Mouse (Mus musculus): ENCODE data around the gene Styx. TPM values are rescaled to one million over a fixed set of nuclear protein-coding genes. Genes with fewer than 3 reads are reported as not detected.
"Not testable (repeated sequence)": the region's sequence is repeated elsewhere in the genome, so short reads cannot be mapped to it uniquely, and the experiment has no call there.

Styx gene
- polyA plus RNA-seq, 1 experiment from 2014 or later = 66.5 TPM

DNA sequence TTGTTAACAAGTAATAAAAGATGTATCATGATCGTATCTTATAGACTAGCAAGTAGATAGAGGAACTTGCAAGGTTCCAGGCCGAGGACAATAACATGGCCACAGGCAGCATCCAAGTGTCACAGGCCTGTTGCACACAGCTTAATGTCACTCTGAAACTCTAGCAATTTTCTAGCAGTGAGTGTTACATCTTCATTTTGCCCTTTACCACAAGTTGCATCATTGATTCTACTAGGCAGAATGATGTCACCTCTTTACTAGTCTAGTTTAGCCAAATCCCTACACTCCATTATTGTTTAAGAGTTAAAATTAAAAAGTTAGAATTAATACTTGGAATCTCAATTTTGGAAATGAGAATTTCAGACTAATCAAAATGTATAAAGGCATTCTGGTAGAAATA lies 34.7 kb downstream of the Styx start:
- Histone ChIP-seq H3K4me1 (ENCODE audit: control insufficient read depth, insufficient read depth, low read length) (peaks cover 7% of the 10 kb centered on the region), H3K27ac (replicated peaks; ENCODE audit: low read depth, low read length) (no peak overlapping the region), H3K4me3 (replicated peaks; ENCODE audit: low read depth, low read length) (no peak overlapping the region), H3K9ac (replicated peaks; ENCODE audit: low read length) (no peak overlapping the region), H3K4me2 (ENCODE audit: low read length) (no peak overlapping the region), H3K9me3 (ENCODE audit: control insufficient read depth, low read length) (no peaks in the 10 kb centered on the region), H3K36me3 (ENCODE audit: control insufficient read depth, insufficient read depth, low read length) (peaks cover 9% of the 10 kb centered on the region), H3K27me3 (ENCODE audit: control insufficient read depth, insufficient read depth, low read length) (no peaks in the 10 kb centered on the region)
- no peak for DNase-seq
- 93% methylated on average over 2 of the region's 2 CpGs for WGBS
- no peak for ATAC-seq (ENCODE audit: low FRiP score, low TSS enrichment)

DNA sequence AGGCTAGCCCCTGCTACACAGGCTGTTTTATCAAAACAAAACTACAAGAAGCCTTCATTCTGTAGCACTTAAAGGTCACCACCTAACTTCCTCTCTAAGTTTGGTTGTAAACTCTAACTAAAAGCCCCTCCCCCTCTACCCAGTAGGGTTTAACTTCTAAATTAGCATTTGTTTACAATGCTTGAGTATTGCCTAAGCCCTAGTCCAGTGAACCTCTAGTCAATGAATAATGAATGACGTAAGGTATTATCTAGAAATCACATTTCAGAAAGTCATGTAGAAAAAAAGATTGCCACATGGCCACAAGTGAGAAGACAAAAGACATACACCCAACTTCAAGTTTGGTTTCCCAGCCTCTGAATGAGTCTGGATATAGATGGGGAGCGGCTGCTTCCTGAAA lies 36.6 kb downstream of the Styx start:
- Histone ChIP-seq H3K4me1 (ENCODE audit: control insufficient read depth, insufficient read depth, low read length) (peaks cover 7% of the 10 kb centered on the region), H3K36me3 (ENCODE audit: control insufficient read depth, insufficient read depth, low read length) (peaks cover 2% of the 10 kb centered on the region; the same call in 1 of the 2 replicates), H3K4me3 (replicated peaks; ENCODE audit: low read depth, low read length) (peak overlapping the region; percentile 75), H3K27ac (replicated peaks; ENCODE audit: low read depth, low read length) (no peak overlapping the region), H3K4me2 (ENCODE audit: low read length) (peak overlapping the region; percentile 81), H3K27me3 (ENCODE audit: control insufficient read depth, insufficient read depth, low read length) (no peaks in the 10 kb centered on the region), H3K9me3 (ENCODE audit: control insufficient read depth, low read length) (no peaks in the 10 kb centered on the region), H3K9ac (replicated peaks; ENCODE audit: low read length) (0 out of 2 replicates have a peak overlapping the region, but pooled peaks have one; percentile 89)
- no peak for ATAC-seq (ENCODE audit: low FRiP score, low TSS enrichment)
- no peak for DNase-seq
- WGBS = 26% methylated on average over 2 of the region's 2 CpGs

DNA sequence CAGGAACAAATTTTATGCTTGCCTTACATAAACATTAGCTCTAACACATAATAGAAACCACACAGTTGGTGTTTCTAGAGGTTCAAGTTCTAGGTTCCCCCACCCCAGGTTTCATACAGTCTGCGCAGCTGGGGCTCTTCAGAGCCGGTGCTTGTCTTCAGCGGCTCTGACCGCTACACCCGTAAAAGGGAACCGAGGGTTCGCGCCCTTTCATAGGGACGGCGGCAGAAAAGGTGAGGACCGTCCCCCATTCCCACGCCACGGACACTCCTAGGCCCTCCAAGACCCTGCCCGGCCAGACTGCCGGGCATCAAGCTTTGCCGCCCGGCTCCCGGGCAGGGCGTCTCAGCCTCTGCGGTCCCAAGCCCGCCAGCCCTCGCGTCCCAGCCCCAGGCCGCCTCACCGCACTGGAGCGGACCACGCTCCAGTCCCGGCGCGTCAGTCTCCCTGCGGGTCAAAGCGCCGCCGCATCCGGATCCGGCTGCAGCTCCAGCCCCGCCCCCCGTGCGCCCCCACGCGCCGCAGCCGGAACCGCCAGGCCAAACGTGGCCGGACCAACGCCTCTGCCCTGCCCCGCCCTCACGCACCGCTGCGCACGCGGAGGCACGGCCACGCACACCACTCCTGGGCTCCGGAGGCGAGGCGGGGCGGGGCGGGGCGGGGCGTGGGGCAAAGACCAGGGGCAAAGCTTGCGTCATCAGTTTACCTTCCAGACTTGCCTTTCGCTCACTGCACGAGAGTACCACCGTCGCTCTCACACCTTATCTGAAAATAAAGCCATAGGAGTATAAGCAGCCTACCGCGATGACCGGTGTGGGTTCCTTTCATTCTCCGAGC lies 37.7 kb downstream of the Styx start:
- peaks cover 7% of the 10 kb centered on the region for H3K4me1 ChIP-seq (ENCODE audit: control insufficient read depth, insufficient read depth, low read length)
- no peaks in the 10 kb centered on the region for H3K9me3 ChIP-seq (ENCODE audit: control insufficient read depth, low read length)
- H3K4me2 ChIP-seq (ENCODE audit: low read length) = peak overlapping the region; percentile 81
- peak overlapping the region; percentile 76 for H3K27ac ChIP-seq (replicated peaks; ENCODE audit: low read depth, low read length)
- H3K9ac ChIP-seq (replicated peaks; ENCODE audit: low read length) = peak overlapping the region; percentile 89
- under 1% methylated on average over 71 of the region's 71 CpGs for WGBS
- H3K4me3 ChIP-seq (replicated peaks; ENCODE audit: low read depth, low read length) = peak overlapping the region; percentile 75
- peaks cover under 1% of the 10 kb centered on the region; the same call in 1 of the 2 replicates for H3K36me3 ChIP-seq (ENCODE audit: control insufficient read depth, insufficient read depth, low read length)
- ATAC-seq (ENCODE audit: low FRiP score, low TSS enrichment) (peak; percentile 96), DNase-seq (peak; percentile 91)
- H3K27me3 ChIP-seq (ENCODE audit: control insufficient read depth, insufficient read depth, low read length) = no peaks in the 10 kb centered on the region

DNA sequence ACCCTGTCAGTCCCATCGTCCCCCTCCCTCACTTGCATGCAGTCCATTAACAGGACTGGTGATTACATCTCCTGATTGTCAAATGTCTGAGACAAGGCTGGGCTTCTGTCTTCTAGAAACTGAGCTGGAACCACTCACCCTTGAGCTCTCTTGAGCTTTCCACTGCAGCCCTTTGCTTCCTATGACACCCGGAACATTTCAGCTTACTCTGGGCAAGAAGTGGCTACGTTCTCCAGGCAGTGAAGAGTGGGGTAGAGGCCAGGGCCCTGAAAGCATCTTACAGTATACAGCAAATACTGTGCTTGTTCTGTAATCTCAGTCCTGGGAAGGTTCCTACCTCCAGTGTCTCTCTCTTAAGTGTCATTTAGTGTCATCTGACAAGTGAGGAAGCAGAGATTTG lies 38.3 kb downstream of the Styx start:
- H3K27me3 ChIP-seq (ENCODE audit: control insufficient read depth, insufficient read depth, low read length) = no peaks in the 10 kb centered on the region
- H3K9ac ChIP-seq (replicated peaks; ENCODE audit: low read length) = peak overlapping the region; percentile 89
- 25% methylated on average over 3 of the region's 3 CpGs for WGBS
- H3K36me3 ChIP-seq (ENCODE audit: control insufficient read depth, insufficient read depth, low read length) = no peaks in the 10 kb centered on the region
- H3K9me3 ChIP-seq (ENCODE audit: control insufficient read depth, low read length) = no peaks in the 10 kb centered on the region
- H3K27ac ChIP-seq (replicated peaks; ENCODE audit: low read depth, low read length) = peak overlapping the region; percentile 76
- H3K4me1 ChIP-seq (ENCODE audit: control insufficient read depth, insufficient read depth, low read length) = peaks cover 7% of the 10 kb centered on the region
- H3K4me3 ChIP-seq (replicated peaks; ENCODE audit: low read depth, low read length) = peak overlapping the region; percentile 75
- peak; percentile 48; the same call in 1 of the 2 replicates for ATAC-seq (ENCODE audit: low FRiP score, low TSS enrichment)
- H3K4me2 ChIP-seq (ENCODE audit: low read length) = peak overlapping the region; percentile 81
- no peak for DNase-seq

DNA sequence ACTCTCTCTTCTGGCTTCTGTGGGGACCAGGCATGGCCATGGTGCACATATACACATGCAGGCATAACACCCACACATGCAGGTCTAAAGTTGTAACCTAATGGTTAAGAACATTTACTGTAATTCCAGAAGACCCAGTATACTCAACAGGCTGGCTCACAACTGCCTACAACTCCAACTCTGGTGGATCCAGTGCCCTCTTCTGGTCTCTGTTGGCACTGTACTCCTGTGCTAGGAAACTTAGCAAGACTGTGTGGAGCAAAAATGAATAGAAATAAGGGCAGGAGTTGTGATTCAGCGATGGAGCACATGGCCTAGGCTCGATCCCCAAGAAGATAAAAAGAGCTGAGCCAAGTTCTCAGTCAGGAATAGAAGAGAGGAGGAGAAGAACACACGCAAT lies 48.9 kb downstream of the Styx start:
- Histone ChIP-seq H3K36me3 (ENCODE audit: control insufficient read depth, insufficient read depth, low read length) (no peaks in the 10 kb centered on the region), H3K4me1 (ENCODE audit: control insufficient read depth, insufficient read depth, low read length) (no peaks in the 10 kb centered on the region), H3K4me3 (replicated peaks; ENCODE audit: low read depth, low read length) (no peak overlapping the region), H3K27me3 (ENCODE audit: control insufficient read depth, insufficient read depth, low read length) (no peaks in the 10 kb centered on the region), H3K9me3 (ENCODE audit: control insufficient read depth, low read length) (no peaks in the 10 kb centered on the region), H3K27ac (replicated peaks; ENCODE audit: low read depth, low read length) (no peak overlapping the region), H3K4me2 (ENCODE audit: low read length) (no peak overlapping the region), H3K9ac (replicated peaks; ENCODE audit: low read length) (no peak overlapping the region)
- no peak for ATAC-seq (ENCODE audit: low FRiP score, low TSS enrichment)
- DNase-seq = no peak
- WGBS = 83% methylated on average over 3 of the region's 3 CpGs

DNA sequence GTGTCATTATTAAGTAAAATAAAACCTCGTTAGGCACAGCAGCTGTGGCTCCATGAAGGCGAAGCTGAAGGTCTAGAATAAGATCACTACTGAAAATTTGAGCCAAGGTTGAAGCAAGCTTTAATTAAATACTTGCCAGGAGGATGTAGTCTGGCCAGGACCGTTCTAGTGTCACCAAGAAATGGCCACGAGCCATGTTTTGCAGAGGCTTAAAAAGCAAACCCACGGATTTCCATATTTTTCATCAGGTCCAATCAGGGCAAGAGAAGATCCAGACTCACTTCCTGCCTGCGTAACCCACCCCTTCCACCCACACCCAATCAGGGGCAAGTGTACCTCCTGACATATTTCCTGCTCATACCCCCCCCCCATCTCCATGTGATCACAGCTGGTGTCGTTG lies 52.8 kb downstream of the Styx start:
- ATAC-seq (ENCODE audit: low FRiP score, low TSS enrichment) = no peak

DNA sequence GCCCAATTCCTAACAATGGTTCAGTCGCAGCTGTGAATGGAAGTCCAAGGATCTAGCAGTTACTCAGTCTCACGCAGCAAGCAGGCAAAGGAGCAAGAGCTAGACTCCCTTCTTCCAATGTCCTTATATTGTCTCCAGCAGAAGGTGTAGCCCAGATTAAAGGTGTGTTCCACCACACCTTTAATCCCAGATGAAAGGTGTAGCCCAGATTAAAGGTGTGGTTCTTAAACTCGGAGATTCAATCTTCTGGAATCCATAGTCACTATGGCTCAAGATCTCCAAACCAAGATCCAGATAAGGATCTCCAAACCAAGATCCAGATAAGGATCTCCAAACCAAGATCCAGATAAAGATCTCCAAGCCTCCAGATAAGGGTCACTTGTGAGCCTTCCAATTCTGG lies 53.9 kb downstream of the Styx start, which contains the start of gene Gnpnat1:
TSS of gene Gnpnat1 (minus strand) at position 101 of the 400 bp plus-strand sequence.
- not testable (repeated sequence) for H3K27me3 ChIP-seq (ENCODE audit: control insufficient read depth, insufficient read depth, low read length); H3K4me2 ChIP-seq (ENCODE audit: low read length); H3K9ac ChIP-seq (replicated peaks; ENCODE audit: low read length); DNase-seq; H3K36me3 ChIP-seq (ENCODE audit: control insufficient read depth, insufficient read depth, low read length); H3K4me3 ChIP-seq (replicated peaks; ENCODE audit: low read depth, low read length); H3K4me1 ChIP-seq (ENCODE audit: control insufficient read depth, insufficient read depth, low read length); ATAC-seq (ENCODE audit: low FRiP score, low TSS enrichment); H3K27ac ChIP-seq (replicated peaks; ENCODE audit: low read depth, low read length); H3K9me3 ChIP-seq (ENCODE audit: control insufficient read depth, low read length)
- 79% methylated on average over 1 of the region's 3 CpGs for WGBS

More for the DNA sequence above, 52.8 kb downstream of the Styx start:
- no peak overlapping the region for H3K27ac ChIP-seq (replicated peaks; ENCODE audit: low read depth, low read length)
- WGBS = 88% methylated on average over 7 of the region's 7 CpGs
- no peaks in the 10 kb centered on the region for H3K36me3 ChIP-seq (ENCODE audit: control insufficient read depth, insufficient read depth, low read length)
- H3K4me3 ChIP-seq (replicated peaks; ENCODE audit: low read depth, low read length) = no peak overlapping the region
- DNase-seq = no peak
- no peak overlapping the region for H3K9ac ChIP-seq (replicated peaks; ENCODE audit: low read length)
- H3K4me2 ChIP-seq (ENCODE audit: low read length) = no peak overlapping the region
- no peaks in the 10 kb centered on the region for H3K4me1 ChIP-seq (ENCODE audit: control insufficient read depth, insufficient read depth, low read length)
- H3K9me3 ChIP-seq (ENCODE audit: control insufficient read depth, low read length) = no peaks in the 10 kb centered on the region
- H3K27me3 ChIP-seq (ENCODE audit: control insufficient read depth, insufficient read depth, low read length) = no peaks in the 10 kb centered on the region

DNA sequence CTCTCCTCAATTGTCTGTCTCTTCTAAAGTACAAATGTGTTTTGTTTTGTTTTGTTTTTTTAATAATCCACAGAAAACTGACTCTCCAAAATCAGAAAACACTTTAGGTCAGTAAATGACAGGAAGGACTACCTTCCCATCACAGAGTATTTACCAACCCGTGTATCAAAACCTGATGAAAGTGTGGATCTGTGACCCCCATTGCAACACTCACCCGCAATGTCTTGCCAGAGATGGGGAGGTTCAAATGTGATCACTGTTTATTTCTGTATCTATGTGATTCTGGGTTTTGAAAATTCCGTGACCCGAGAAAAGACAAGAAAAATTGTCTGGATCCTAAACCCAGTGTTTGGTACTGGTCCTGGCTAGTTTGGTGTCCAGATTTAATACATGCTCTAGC lies 65.4 kb downstream of the Styx start:
- DNase-seq (no peak), ATAC-seq (ENCODE audit: low FRiP score, low TSS enrichment) (no peak)
- Histone ChIP-seq H3K4me1 (ENCODE audit: control insufficient read depth, insufficient read depth, low read length) (no peaks in the 10 kb centered on the region), H3K27ac (replicated peaks; ENCODE audit: low read depth, low read length) (no peak overlapping the region), H3K9ac (replicated peaks; ENCODE audit: low read length) (no peak overlapping the region), H3K4me2 (ENCODE audit: low read length) (no peak overlapping the region), H3K36me3 (ENCODE audit: control insufficient read depth, insufficient read depth, low read length) (no peaks in the 10 kb centered on the region), H3K9me3 (ENCODE audit: control insufficient read depth, low read length) (no peaks in the 10 kb centered on the region), H3K27me3 (ENCODE audit: control insufficient read depth, insufficient read depth, low read length) (no peaks in the 10 kb centered on the region), H3K4me3 (replicated peaks; ENCODE audit: low read depth, low read length) (no peak overlapping the region)
- 88% methylated on average over 4 of the region's 4 CpGs for WGBS

DNA sequence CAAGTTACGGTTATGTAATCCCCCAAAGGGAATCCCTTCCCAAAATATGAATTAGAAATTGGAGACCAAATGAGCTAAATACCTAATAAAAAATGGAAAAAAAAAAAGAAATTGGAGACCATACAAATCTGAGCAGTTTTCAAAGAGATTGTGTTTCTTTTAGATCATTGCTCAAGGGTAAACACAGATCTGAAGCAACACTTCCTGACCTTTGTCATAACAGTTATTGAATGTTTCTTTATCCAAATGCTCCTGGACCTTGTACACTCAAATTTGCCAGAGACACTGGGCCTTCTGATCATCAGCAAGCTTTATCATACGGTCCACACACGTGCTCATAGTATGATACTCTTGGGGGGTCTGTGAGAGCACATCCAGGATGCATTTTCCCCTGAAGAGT lies 67.7 kb downstream of the Styx start:
- Histone ChIP-seq H3K9me3 (ENCODE audit: control insufficient read depth, low read length) (no peaks in the 10 kb centered on the region), H3K27me3 (ENCODE audit: control insufficient read depth, insufficient read depth, low read length) (no peaks in the 10 kb centered on the region), H3K9ac (replicated peaks; ENCODE audit: low read length) (no peak overlapping the region), H3K36me3 (ENCODE audit: control insufficient read depth, insufficient read depth, low read length) (no peaks in the 10 kb centered on the region), H3K4me3 (replicated peaks; ENCODE audit: low read depth, low read length) (no peak overlapping the region), H3K27ac (replicated peaks; ENCODE audit: low read depth, low read length) (no peak overlapping the region), H3K4me2 (ENCODE audit: low read length) (no peak overlapping the region), H3K4me1 (ENCODE audit: control insufficient read depth, insufficient read depth, low read length) (no peaks in the 10 kb centered on the region)
- ATAC-seq (ENCODE audit: low FRiP score, low TSS enrichment) = no peak
- WGBS = 85% methylated on average over 3 of the region's 3 CpGs
- no peak for DNase-seq
